Mouse (Mus musculus) hematopoietic stem cell, adult 5-6 weeks (primary cell): ENCODE data around the gene Gm3448. TPM values are rescaled to one million over a fixed set of nuclear protein-coding genes. Genes with fewer than 3 reads are reported as not detected.
"Not testable (repeated sequence)": the region's sequence is repeated elsewhere in the genome, so short reads cannot be mapped to it uniquely, and the experiment has no call there.

ENCODE experiments used
- ATAC-seq, 2 experiments: fragments of 125-278 bp in 1 of 2; replicated peaks in 1 of 2; 2 replicates each; pipeline ENCODE4 v1.8.0; 2016 to 2017; ENCODE audit warnings: inconsistent platforms in 2 of 2, mild to moderate bottlenecking in 2 of 2, moderate number of reproducible peaks in 2 of 2, low read depth in 1 of 2, moderate TSS enrichment in 1 of 2; ENCODE audit not compliant: low FRiP score in 2 of 2, poor library complexity in 2 of 2, severe bottlenecking in 2 of 2, insufficient read depth in 1 of 2, low TSS enrichment in 1 of 2
- total RNA-seq: library from RNA; stranded (forward); fragments of 172-1452, 232-1000 nt; gene quantifications from 2 replicates; pipeline ENCODE4 v1.2.3, GENCODE M21; 2017

Gene Gm3448
- total RNA-seq, 1 experiment from 2014 or later = 21.5 TPM

DNA sequence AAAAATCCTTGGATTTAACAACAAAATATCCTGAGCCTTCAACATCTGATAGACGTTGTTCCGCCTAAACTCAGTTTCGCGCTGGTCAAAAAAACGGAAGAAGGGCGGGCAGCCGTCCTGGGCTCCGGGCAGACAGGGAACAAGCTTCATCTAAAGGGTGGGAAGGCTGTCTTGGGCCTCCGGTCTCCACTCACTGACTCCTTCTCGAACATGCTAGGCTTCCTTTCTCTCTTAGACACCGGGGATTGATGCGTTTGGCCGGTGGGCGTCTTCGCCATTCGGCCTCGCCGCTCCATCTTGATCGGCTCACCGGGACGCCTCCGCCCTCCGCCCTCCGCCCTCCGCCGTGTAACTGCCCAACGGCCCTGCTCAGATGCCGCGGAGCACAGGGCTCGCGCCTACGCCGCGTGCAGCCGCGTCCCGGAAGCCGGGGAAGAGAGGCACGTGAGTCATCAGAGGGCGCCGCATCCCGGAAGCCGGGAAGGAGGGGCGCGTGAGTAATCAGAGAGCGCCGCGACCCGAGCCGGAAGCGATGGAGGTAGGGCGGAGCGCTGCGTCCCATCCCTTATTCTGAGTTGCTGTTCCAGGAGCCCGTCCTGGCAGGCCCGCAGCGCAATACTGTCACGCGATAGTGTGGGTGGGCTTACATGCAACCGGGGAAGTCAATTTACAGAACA, 62.8 kb downstream of the Gm3448 start, which contains the start of the genes 9030025P20Rik and Gm3417:
Gene 9030025P20Rik, plus strand, starts transcription at position 107 of the 677 bp plus-strand sequence.
Gene Gm3417, minus strand, starts transcription at position 429 of the 677 bp plus-strand sequence.
- peak; percentile 86 to 94 for ATAC-seq

GRCm38 (mm10) chr17:14977718-14978361, 63.5 kb downstream of the Gm3448 start:
- peak; percentile 71 to 72 for ATAC-seq

- peak in 1 of 2 experiments; percentile 31; a peak in 2 of 4 replicates for ATAC-seq
Observed at GRCm38 (mm10) chr17:14968373-14968913, 72.9 kb downstream of the Gm3448 start.

- peak; percentile 69 to 77 for ATAC-seq
Observed at GRCm38 (mm10) chr17:14961557-14962154, 79.7 kb downstream of the Gm3448 start.

- not testable (repeated sequence) for ATAC-seq
Observed at GRCm38 (mm10) chr17:14960951-14961556, 80.3 kb downstream of the Gm3448 start, which contains the start of gene Phf10. Phf10 (minus strand) TSS chr17:14961273.

DNA sequence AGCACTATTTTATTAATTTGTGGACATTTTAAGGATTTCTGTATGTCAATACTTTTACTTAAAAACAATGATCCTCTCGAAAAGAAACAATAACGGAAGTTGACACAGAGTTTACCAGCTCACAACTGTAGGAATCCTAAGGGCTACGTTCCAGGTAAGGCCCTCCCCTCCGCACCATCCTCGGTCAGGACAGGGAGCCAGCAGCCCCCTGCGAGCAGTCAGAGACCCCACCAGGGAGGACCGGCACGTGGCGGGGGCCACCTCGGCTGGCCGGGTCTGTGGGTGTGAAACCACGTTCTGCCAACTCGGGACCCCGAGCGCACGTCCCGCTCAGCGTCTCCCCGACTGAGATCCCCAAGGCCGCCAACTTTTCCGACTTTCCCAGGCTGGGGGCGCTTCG, 80.8 kb downstream of the Gm3448 start:
- 0 out of 4 replicates have a peak, but pooled peaks of 1 of the 2 experiments have one; percentile 10 for ATAC-seq

DNA sequence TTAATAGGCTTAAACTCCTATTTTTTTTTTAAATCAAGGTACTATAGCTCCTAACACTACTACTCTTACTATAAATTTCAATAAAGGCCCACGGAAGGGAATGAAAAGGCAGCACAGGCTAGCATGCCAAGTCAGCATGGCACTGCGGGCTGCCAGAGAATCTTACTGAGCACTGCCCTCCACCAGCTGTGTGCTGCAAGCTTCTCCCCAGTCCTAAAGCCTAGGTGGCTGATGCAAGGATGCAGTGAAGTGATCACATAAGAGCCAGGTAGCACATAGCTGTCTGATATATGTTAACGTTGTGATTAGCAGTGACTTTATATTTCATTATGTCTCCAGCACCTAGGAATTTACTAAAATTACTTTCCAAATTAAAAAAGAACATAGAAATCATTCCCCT, 81.4 kb downstream of the Gm3448 start:
- ATAC-seq = peak in 1 of 2 experiments; percentile 18; a peak in 1 of 4 replicates

- ATAC-seq = no peak
Observed at GRCm38 (mm10) chr17:14958686-14959327, 82.5 kb downstream of the Gm3448 start.

DNA sequence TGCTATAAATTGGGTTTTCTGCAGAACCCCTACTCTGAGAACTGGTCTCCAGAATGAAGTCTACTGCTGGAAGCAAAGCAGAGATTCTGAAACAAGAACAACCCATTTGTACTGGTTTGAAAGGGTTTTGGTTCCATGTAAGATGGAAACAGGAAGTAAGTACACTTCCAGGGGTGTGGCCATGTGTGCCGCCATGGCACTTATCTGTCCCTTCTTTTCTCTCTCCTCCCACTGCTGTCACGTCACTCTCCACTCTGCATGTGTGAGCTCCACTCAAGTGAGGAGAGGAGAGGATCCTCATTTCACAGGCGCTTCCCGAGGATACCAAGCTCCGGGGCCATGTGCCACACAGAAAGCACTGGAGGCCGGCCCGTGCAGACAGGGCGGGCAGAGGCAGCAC, 87.9 kb downstream of the Gm3448 start:
- no peak for ATAC-seq

- ATAC-seq = no peak
Observed at GRCm38 (mm10) chr17:14949161-14949827, 92.0 kb downstream of the Gm3448 start.

Other genes starting within 250 kb of the Gm3448 start
- not detected in 2 replicates for gene Wdr27, start 98.4 kb downstream of the Gm3448 start, total RNA-seq
- gene 1600012H06Rik, start 98.4 kb downstream of the Gm3448 start, total RNA-seq = 7.7 and 10.9 TPM in 2 replicates
- gene Phf10, start 80.3 kb downstream of the Gm3448 start, total RNA-seq = 60.8 and 74.1 TPM in 2 replicates
- gene 9030025P20Rik, start 63.1 kb downstream of the Gm3448 start, total RNA-seq = 7.4 and 11.8 TPM in 2 replicates
- gene Gm3417, start 62.7 kb downstream of the Gm3448 start, total RNA-seq = not detected in 2 replicates
- 3.0 TPM in 2 replicates for gene Gm3435, start 31.4 kb downstream of the Gm3448 start, total RNA-seq
- 40.0 and 52.3 TPM in 2 replicates for gene Ermard, start 329 bp downstream of the Gm3448 start, total RNA-seq
- gene Tcte3, start within 50 bp of the Gm3448 start, total RNA-seq = not detected in 2 replicates